Mouse (Mus musculus): ENCODE data around the gene Thap8. TPM values are rescaled to one million over a fixed set of nuclear protein-coding genes. Genes with fewer than 3 reads are reported as not detected.

Thap8 gene
- polyA plus RNA-seq, 1 experiment from 2014 or later = 0.66 TPM

GRCm38 (mm10) chr7:30265531-30265930 is 14.4 kb upstream of the Thap8 start:
- H3K9ac ChIP-seq = no peak overlapping the region
- no peak overlapping the region for H3K4me3 ChIP-seq
- no peak overlapping the region for H3K4me2 ChIP-seq
- H3K4me1 ChIP-seq (replicated peaks) = no peaks in the 10 kb centered on the region
- no peak for ATAC-seq (ENCODE audit: low FRiP score)
- no peaks in the 10 kb centered on the region for H3K9me3 ChIP-seq
- no peak overlapping the region for H3K27ac ChIP-seq
- WGBS = 90% methylated on average over 5 of the region's 5 CpGs
- peaks cover 18% of the 10 kb centered on the region for H3K36me3 ChIP-seq
- H3K27me3 ChIP-seq = no peaks in the 10 kb centered on the region

GRCm38 (mm10) chr7:30265935-30266334 is 14.0 kb upstream of the Thap8 start:
- WGBS = 93% methylated on average over 7 of the region's 7 CpGs
- Histone ChIP-seq H3K27ac (no peak overlapping the region), H3K9ac (no peak overlapping the region), H3K4me3 (no peak overlapping the region), H3K4me2 (no peak overlapping the region), H3K9me3 (no peaks in the 10 kb centered on the region), H3K4me1 (replicated peaks) (no peaks in the 10 kb centered on the region), H3K27me3 (no peaks in the 10 kb centered on the region), H3K36me3 (peaks cover 17% of the 10 kb centered on the region)
- ATAC-seq (ENCODE audit: low FRiP score) = no peak

GRCm38 (mm10) chr7:30266780-30267179 is 13.1 kb upstream of the Thap8 start:
- 77% methylated on average over 3 of the region's 3 CpGs for WGBS
- Histone ChIP-seq H3K27me3 (no peaks in the 10 kb centered on the region), H3K9ac (0 out of 2 replicates have a peak overlapping the region, but pooled peaks have one; percentile 30), H3K4me3 (no peak overlapping the region), H3K4me1 (replicated peaks) (no peaks in the 10 kb centered on the region), H3K4me2 (no peak overlapping the region), H3K9me3 (no peaks in the 10 kb centered on the region), H3K27ac (no peak overlapping the region), H3K36me3 (peaks cover 16% of the 10 kb centered on the region)
- no peak for ATAC-seq (ENCODE audit: low FRiP score)

DNA sequence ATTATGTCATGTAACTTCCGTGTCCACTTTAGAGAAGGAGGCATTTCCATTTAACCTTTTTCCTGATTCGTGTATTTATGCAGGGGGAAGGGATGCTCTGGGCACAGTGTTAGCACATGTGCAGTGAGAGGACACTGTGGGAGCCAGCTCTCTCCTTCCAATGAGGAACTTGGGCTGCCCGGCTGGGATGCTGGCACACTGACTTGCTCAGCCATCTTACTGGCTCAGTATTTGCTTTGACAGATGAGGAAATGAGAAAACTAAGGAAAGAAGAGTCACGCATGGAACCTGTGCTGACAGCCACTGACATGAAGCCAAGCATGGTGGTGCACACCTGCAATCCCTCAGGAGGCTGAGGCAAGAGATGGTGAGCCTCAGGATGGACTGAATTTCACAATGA is 10.3 kb upstream of the Thap8 start:
- Histone ChIP-seq H3K4me2 (no peak overlapping the region), H3K27me3 (no peaks in the 10 kb centered on the region), H3K9me3 (no peaks in the 10 kb centered on the region), H3K36me3 (peaks cover 9% of the 10 kb centered on the region), H3K4me1 (replicated peaks) (no peaks in the 10 kb centered on the region), H3K9ac (no peak overlapping the region), H3K27ac (no peak overlapping the region), H3K4me3 (no peak overlapping the region)
- ATAC-seq (ENCODE audit: low FRiP score) = no peak
- 84% methylated on average over 4 of the region's 4 CpGs for WGBS

GRCm38 (mm10) chr7:30274383-30274782 is 5.5 kb upstream of the Thap8 start:
- H3K36me3 ChIP-seq = peaks cover 5% of the 10 kb centered on the region; the same call in 1 of the 2 replicates
- no peak overlapping the region for H3K9ac ChIP-seq
- no peak for ATAC-seq (ENCODE audit: low FRiP score)
- peaks cover 5% of the 10 kb centered on the region for H3K4me1 ChIP-seq (replicated peaks)
- no peak overlapping the region for H3K27ac ChIP-seq
- H3K9me3 ChIP-seq = no peaks in the 10 kb centered on the region
- no peak overlapping the region for H3K4me2 ChIP-seq
- no peak overlapping the region for H3K4me3 ChIP-seq
- H3K27me3 ChIP-seq = no peaks in the 10 kb centered on the region
- 86% methylated on average over 6 of the region's 6 CpGs for WGBS

DNA sequence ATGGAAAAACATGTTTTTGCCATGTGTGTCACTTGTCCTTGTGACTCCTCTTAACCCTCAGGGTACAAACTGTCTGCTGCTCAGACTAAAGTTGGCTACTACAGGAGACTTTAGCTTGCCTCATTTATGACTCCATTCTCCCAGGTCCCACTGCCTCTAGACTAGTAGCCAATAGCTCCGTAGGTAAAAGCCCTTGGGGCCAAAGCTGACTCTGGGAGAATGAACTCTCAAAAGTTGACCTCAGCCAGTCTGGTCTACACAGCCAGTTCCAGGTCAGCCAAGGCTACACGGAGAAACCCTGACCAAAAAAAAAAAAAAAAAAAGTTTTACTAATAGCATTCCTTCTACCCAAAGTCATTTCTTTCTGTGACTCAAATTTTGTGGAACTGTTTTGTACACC is 983 bp upstream of the Thap8 start:
- H3K36me3 ChIP-seq = no peaks in the 10 kb centered on the region
- no peak for ATAC-seq (ENCODE audit: low FRiP score)
- no peak overlapping the region for H3K4me3 ChIP-seq
- peaks cover 15% of the 10 kb centered on the region for H3K4me1 ChIP-seq (replicated peaks)
- H3K27me3 ChIP-seq = no peaks in the 10 kb centered on the region
- no peak overlapping the region for H3K27ac ChIP-seq
- H3K9me3 ChIP-seq = no peaks in the 10 kb centered on the region
- peak overlapping the region; percentile 93 for H3K4me2 ChIP-seq
- H3K9ac ChIP-seq = no peak overlapping the region
- WGBS = 60% methylated on average over 2 of the region's 2 CpGs

- no peak for ATAC-seq (ENCODE audit: low FRiP score)
These were observed 358 bp upstream of the Thap8 start for GRCm38 (mm10) chr7:30279536-30279935.

GRCm38 (mm10) chr7:30280670-30281138 is 810 bp downstream of the Thap8 start:
- Histone ChIP-seq H3K4me3 (peak overlapping the region; percentile 74), H3K27me3 (no peaks in the 10 kb centered on the region), H3K27ac (peak overlapping the region; percentile 98), H3K4me2 (peak overlapping the region; percentile 93), H3K9me3 (no peaks in the 10 kb centered on the region), H3K4me1 (replicated peaks) (peaks cover 15% of the 10 kb centered on the region), H3K36me3 (no peaks in the 10 kb centered on the region), H3K9ac (peak overlapping the region; percentile 74)
- peak; percentile 87 for ATAC-seq (ENCODE audit: low FRiP score)
- WGBS = under 1% methylated on average over 20 of the region's 20 CpGs

More at GRCm38 (mm10) chr7:30279536-30279935, 358 bp upstream of the Thap8 start:
- Histone ChIP-seq H3K36me3 (no peaks in the 10 kb centered on the region), H3K27ac (no peak overlapping the region), H3K27me3 (no peaks in the 10 kb centered on the region), H3K4me1 (replicated peaks) (peaks cover 15% of the 10 kb centered on the region), H3K4me2 (peak overlapping the region; percentile 93), H3K9ac (peak overlapping the region; percentile 66), H3K9me3 (no peaks in the 10 kb centered on the region), H3K4me3 (peak overlapping the region; percentile 74)
- WGBS = 0% methylated on average over 6 of the region's 6 CpGs

GRCm38 (mm10) chr7:30281522-30281921 is 1.6 kb downstream of the Thap8 start:
- 78% methylated on average over 4 of the region's 4 CpGs for WGBS
- no peaks in the 10 kb centered on the region for H3K9me3 ChIP-seq
- H3K4me1 ChIP-seq (replicated peaks) = peaks cover 15% of the 10 kb centered on the region
- H3K4me2 ChIP-seq = peak overlapping the region; percentile 93
- H3K27ac ChIP-seq = no peak overlapping the region
- peak overlapping the region; percentile 74; the same call in 1 of the 2 replicates for H3K4me3 ChIP-seq
- H3K9ac ChIP-seq = no peak overlapping the region
- ATAC-seq (ENCODE audit: low FRiP score) = no peak
- no peaks in the 10 kb centered on the region for H3K27me3 ChIP-seq
- no peaks in the 10 kb centered on the region for H3K36me3 ChIP-seq

DNA sequence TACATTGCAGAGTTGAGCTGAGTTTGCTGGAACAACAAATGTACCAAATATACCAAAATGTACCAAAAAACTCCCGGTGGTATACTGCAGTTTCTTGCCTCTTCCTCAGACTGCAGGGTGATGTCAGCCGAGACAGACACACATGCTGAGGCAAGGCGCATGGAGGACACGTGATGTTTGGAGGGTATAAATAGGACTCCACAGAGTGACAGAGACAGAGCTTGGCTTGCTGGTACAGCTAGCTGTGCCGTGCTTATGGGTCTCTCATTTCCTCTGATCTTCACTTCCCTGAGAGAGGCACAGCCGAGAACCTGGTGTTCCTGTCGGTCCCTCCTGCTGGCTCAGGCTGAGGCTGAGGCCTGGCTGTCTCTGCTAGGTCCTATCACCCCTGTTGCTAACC is 2.8 kb downstream of the Thap8 start:
- no peak overlapping the region for H3K27ac ChIP-seq
- H3K27me3 ChIP-seq = no peaks in the 10 kb centered on the region
- H3K9me3 ChIP-seq = no peaks in the 10 kb centered on the region
- no peak overlapping the region for H3K4me3 ChIP-seq
- no peak overlapping the region for H3K4me2 ChIP-seq
- peaks cover 15% of the 10 kb centered on the region for H3K4me1 ChIP-seq (replicated peaks)
- 86% methylated on average over 7 of the region's 7 CpGs for WGBS
- ATAC-seq (ENCODE audit: low FRiP score) = no peak
- H3K36me3 ChIP-seq = no peaks in the 10 kb centered on the region
- no peak overlapping the region for H3K9ac ChIP-seq

- Histone ChIP-seq H3K4me3 (no peak overlapping the region), H3K9ac (no peak overlapping the region), H3K36me3 (no peaks in the 10 kb centered on the region), H3K9me3 (no peaks in the 10 kb centered on the region), H3K27me3 (0 out of 2 replicates have a peak, but pooled peaks cover 2% of the 10 kb centered on the region), H3K4me1 (replicated peaks) (peaks cover 18% of the 10 kb centered on the region), H3K27ac (no peak overlapping the region), H3K4me2 (no peak overlapping the region)
- WGBS = 67% methylated on average over 8 of the region's 8 CpGs
- no peak for ATAC-seq (ENCODE audit: low FRiP score)
These were observed 7.0 kb downstream of the Thap8 start for GRCm38 (mm10) chr7:30286701-30287410.

DNA sequence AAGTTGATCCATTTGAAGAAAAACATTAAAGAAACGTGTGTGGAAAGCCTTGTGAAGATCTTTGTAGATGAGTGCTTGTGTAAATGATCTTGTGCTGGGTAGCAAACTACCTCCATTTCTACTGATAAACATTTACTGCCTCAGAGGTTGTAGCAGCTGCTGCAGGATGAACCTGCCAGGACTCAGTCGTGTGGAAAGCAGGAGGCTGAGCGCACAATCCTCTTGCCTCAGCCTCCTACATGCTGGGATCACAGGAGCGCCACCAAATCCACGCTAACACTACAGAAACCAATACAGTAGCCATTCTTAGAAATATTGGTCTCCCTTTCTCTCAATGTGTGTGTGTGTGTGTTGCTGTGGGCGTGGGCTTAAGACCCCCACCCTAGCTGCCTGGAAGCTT is 8.2 kb downstream of the Thap8 start:
- Histone ChIP-seq H3K27me3 (0 out of 2 replicates have a peak, but pooled peaks cover 2% of the 10 kb centered on the region), H3K36me3 (no peaks in the 10 kb centered on the region; the same call in 1 of the 2 replicates)
- WGBS = 70% methylated on average over 6 of the region's 6 CpGs

More for the DNA sequence above, 8.2 kb downstream of the Thap8 start:
- no peak overlapping the region for H3K27ac ChIP-seq
- peaks cover 27% of the 10 kb centered on the region for H3K4me1 ChIP-seq (replicated peaks)
- H3K9me3 ChIP-seq = no peaks in the 10 kb centered on the region
- H3K9ac ChIP-seq = no peak overlapping the region
- ATAC-seq (ENCODE audit: low FRiP score) = no peak
- no peak overlapping the region for H3K4me2 ChIP-seq
- H3K4me3 ChIP-seq = no peak overlapping the region

All from hindbrain, embryonic 13.5 days (tissue).